Mouse (Mus musculus): ENCODE results near the gene Olfr1079.

DNA sequence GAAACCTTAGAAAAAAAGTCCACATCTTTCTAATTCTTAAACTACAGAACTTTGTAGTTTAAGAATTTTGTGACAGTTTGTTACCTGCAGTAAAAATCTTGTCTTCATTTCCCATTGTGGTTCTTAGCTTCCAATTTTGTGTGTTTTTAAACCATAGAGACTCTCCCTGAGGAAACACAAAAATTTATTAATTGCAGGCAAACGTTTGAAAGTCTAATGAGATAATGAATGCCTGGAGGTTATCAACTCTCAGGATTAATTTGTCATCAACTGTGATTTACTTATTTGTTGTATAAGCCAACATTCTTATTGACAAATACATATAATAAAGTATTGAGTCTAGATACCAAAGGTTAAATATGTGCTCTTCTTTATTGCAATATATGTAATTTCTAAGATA lies 55.0 kb downstream of the Olfr1079 start, which contains the start of gene Olfr228:
- TF ChIP-seq CTCF (IDR thresholded peaks at IDR 0.05; ENCODE audit: low read depth, low read length) (no peak), POLR2A (IDR thresholded peaks at IDR 0.05; ENCODE audit: borderline replicate concordance, low read depth, low read length) (no peak)

All from bone marrow macrophage, adult 2 months (primary cell).